Mouse (Mus musculus) embryonic fibroblast, embryonic 13.5 days (primary cell): ENCODE measurements at regions not wholly inside any gene's neighbourhood (a gene's known extent, or its start where the extent isn't known, plus 50 kb on each side); places are given as distances from the start of the nearest gene placed in this dataset.
"Not testable (repeated sequence)": the region's sequence is repeated elsewhere in the genome, so short reads cannot be mapped to it uniquely, and the experiment has no call there.

Experiments used
- H3K27ac ChIP-seq: 2 replicates; pipeline ENCODE4 v1.5.1; 2012; ENCODE audit warnings: low read length, control low read depth, inconsistent platforms; ENCODE audit not compliant: insufficient read depth
- H3K4me1 ChIP-seq: 2 replicates; pipeline ENCODE4 v1.6.1; 2011; ENCODE audit warnings: low read length; ENCODE audit not compliant: control insufficient read depth, insufficient read depth
- H3K4me3 ChIP-seq: 2 replicates; pipeline ENCODE4 v1.5.1; 2011; ENCODE audit warnings: mild to moderate bottlenecking, control low read depth, low read length; ENCODE audit not compliant: insufficient read depth
- CTCF ChIP-seq: IDR thresholded peaks from 2 replicates; pipeline ENCODE4 v1.5.1; 2011; ENCODE audit warnings: mild to moderate bottlenecking, control low read depth, low read length, moderate library complexity, borderline replicate concordance; ENCODE audit not compliant: insufficient read depth
- POLR2A ChIP-seq: IDR thresholded peaks from 2 replicates; pipeline ENCODE4 v1.6.1; 2011; ENCODE audit warnings: low read depth, mild to moderate bottlenecking, control low read depth, low read length, moderate library complexity

- H3K27ac ChIP-seq, result no peak overlapping the region
- peaks cover 3% of the 10 kb centered on the region; the same call in 1 of the 2 replicates for H3K4me1 ChIP-seq
- TF ChIP-seq CTCF, result no peak
- TF ChIP-seq POLR2A, result no peak
- H3K4me3 ChIP-seq, result no peak overlapping the region
These were observed 71.3 kb upstream of the Jarid2 start for GRCm38 (mm10) chr13:44657905-44658414.

- TF ChIP-seq POLR2A (no peak), CTCF (no peak)
- no peak overlapping the region for H3K4me3 ChIP-seq
- H3K27ac ChIP-seq, result no peak overlapping the region
- H3K4me1 ChIP-seq, result peaks cover 3% of the 10 kb centered on the region; the same call in 1 of the 2 replicates
These were observed 69.4 kb upstream of the Jarid2 start for GRCm38 (mm10) chr13:44659861-44660260.

- Histone ChIP-seq H3K27ac (no peak overlapping the region), H3K4me3 (no peak overlapping the region), H3K4me1 (peaks cover 3% of the 10 kb centered on the region; the same call in 1 of the 2 replicates)
- TF ChIP-seq CTCF (no peak), POLR2A (no peak)
These were observed 66.2 kb upstream of the Jarid2 start for GRCm38 (mm10) chr13:44663062-44663461.

GRCm38 (mm10) chr13:44663730-44664129 is 65.5 kb upstream of the Jarid2 start:
- Histone ChIP-seq H3K4me3 (no peak overlapping the region), H3K4me1 (peaks cover 3% of the 10 kb centered on the region; the same call in 1 of the 2 replicates), H3K27ac (no peak overlapping the region)
- TF ChIP-seq CTCF, result no peak
- TF ChIP-seq POLR2A, result no peak

GRCm38 (mm10) chr13:44669761-44670160 is 59.5 kb upstream of the Jarid2 start:
- TF ChIP-seq CTCF (no peak), POLR2A (no peak)
- H3K4me1 ChIP-seq, result peaks cover 3% of the 10 kb centered on the region; the same call in 1 of the 2 replicates
- no peak overlapping the region for H3K27ac ChIP-seq
- H3K4me3 ChIP-seq, result no peak overlapping the region

GRCm38 (mm10) chr13:44673337-44673966 is 55.8 kb upstream of the Jarid2 start:
- Histone ChIP-seq H3K4me3 (no peak overlapping the region), H3K4me1 (peaks cover 3% of the 10 kb centered on the region; the same call in 1 of the 2 replicates), H3K27ac (no peak overlapping the region)
- no peak for TF ChIP-seq POLR2A
- no peak for TF ChIP-seq CTCF

GRCm38 (mm10) chr13:44673967-44674357 is 55.3 kb upstream of the Jarid2 start:
- Histone ChIP-seq H3K27ac (no peak overlapping the region), H3K4me1 (peaks cover 3% of the 10 kb centered on the region; the same call in 1 of the 2 replicates), H3K4me3 (no peak overlapping the region)
- TF ChIP-seq POLR2A (no peak), CTCF (no peak)

GRCm38 (mm10) chr13:44674926-44675650 is 54.2 kb upstream of the Jarid2 start:
- no peak for TF ChIP-seq CTCF
- no peak overlapping the region for H3K27ac ChIP-seq
- no peak overlapping the region for H3K4me3 ChIP-seq
- H3K4me1 ChIP-seq, result peaks cover 3% of the 10 kb centered on the region; the same call in 1 of the 2 replicates

- no peak for TF ChIP-seq POLR2A
- TF ChIP-seq CTCF, result no peak
- peaks cover 8% of the 10 kb centered on the region; the same call in 1 of the 2 replicates for H3K4me1 ChIP-seq
- no peak overlapping the region for H3K27ac ChIP-seq
- no peak overlapping the region for H3K4me3 ChIP-seq
These were observed 53.2 kb upstream of the Jarid2 start for GRCm38 (mm10) chr13:44676041-44676440.

GRCm38 (mm10) chr13:44678121-44678520 is 51.2 kb upstream of the Jarid2 start:
- Histone ChIP-seq H3K4me1 (peaks cover 10% of the 10 kb centered on the region), H3K27ac (no peak overlapping the region), H3K4me3 (no peak overlapping the region)
- no peak for TF ChIP-seq CTCF
- TF ChIP-seq POLR2A, result no peak

- not testable (repeated sequence) for H3K27ac ChIP-seq, H3K4me3 ChIP-seq, H3K4me1 ChIP-seq
These were observed 49.8 kb upstream of the Jarid2 start for GRCm38 (mm10) chr13:44679457-44679856.
